ENCODE assay signal across 20 mouse cellular contexts in genomic region chr6:48416486-48416885, GRCm38 (mm10). TPM values are rescaled to one million over a fixed set of nuclear protein-coding genes. Genes with fewer than 3 reads are reported as not detected.
A peak's percentile ranks its signal among the peaks of the same experiment; 100 is the strongest.
DNase-seq lines count a peak whose midpoint lies in the region; ATAC-seq and TF ChIP-seq lines count a peak whose summit lies in the region.
"Had no signal": no experiment of that assay in that cellular context is flagged by ENCODE, and none has a peak within 500 bp of the region (broad histone marks: within the 10 kb centered on the region; RNA-seq: fewer than 3 reads in every experiment).

No protein-coding gene starts in this region.

- no peak for DNase-seq in kidney, postnatal 0 days (ENCODE audit: low spot score)
- no peak for DNase-seq in kidney, adult 18-20 months
- peak; percentile 55 for DNase-seq in kidney, postnatal 14 days
- DNase-seq in left cerebral cortex, postnatal 14 days (ENCODE audit: low spot score in 2 of 2): no peak
- DNase-seq: adrenal gland, adult 8-10 months; cerebellum, adult 11 months; cerebellum, adult 8-10 months; cerebellum, postnatal 14 days; embryo, embryonic 11 days; gastrocnemius, postnatal 25 days had no signal

- no peak overlapping the region for H3K4me2 ChIP-seq in intestine, postnatal 0 days (replicated peaks; ENCODE audit: low read depth)
- no peak overlapping the region for H3K4me2 ChIP-seq in intestine, embryonic 16.5 days (ENCODE audit: low read depth, low read length)
- H3K4me2 ChIP-seq in kidney, postnatal 0 days (ENCODE audit: low read length): no peak overlapping the region
- H3K4me2 ChIP-seq: embryonic facial prominence, embryonic 15.5 days; heart, embryonic 12.5 days had no signal

- peaks cover 51% of the 10 kb centered on the region for H3K36me3 ChIP-seq in intestine, postnatal 0 days (ENCODE audit: control insufficient read depth, insufficient read depth)
- peaks cover 8% of the 10 kb centered on the region for H3K36me3 ChIP-seq in intestine, embryonic 16.5 days (ENCODE audit: control insufficient read depth, insufficient read depth, low read length)
- H3K36me3 ChIP-seq in kidney, postnatal 0 days (ENCODE audit: insufficient read depth, low read length): peaks cover 62% of the 10 kb centered on the region

- H3K9me3 ChIP-seq in intestine, postnatal 0 days (ENCODE audit: control insufficient read depth): no peaks in the 10 kb centered on the region
- H3K9me3 ChIP-seq in intestine, embryonic 16.5 days (ENCODE audit: control insufficient read depth, low read length): no peaks in the 10 kb centered on the region
- no peaks in the 10 kb centered on the region for H3K9me3 ChIP-seq in kidney, postnatal 0 days (replicated peaks; ENCODE audit: low read length)
- H3K9me3 ChIP-seq: embryonic facial prominence, embryonic 15.5 days; forebrain, embryonic 10.5 days; heart, embryonic 12.5 days had no signal

- no peak for TF ChIP-seq CTCF in intestine, postnatal 0 days (IDR thresholded peaks at IDR 0.05; ENCODE audit: low read depth)
- TF ChIP-seq CTCF in kidney, postnatal 0 days (IDR thresholded peaks at IDR 0.05; ENCODE audit: low read depth): peak; percentile 19; the same call in 1 of the 2 replicates

- intact Hi-C loops in left cerebral cortex, postnatal 14 days (cut with DNase I): no loop called here

- H3K4me1 ChIP-seq in intestine, postnatal 0 days (replicated peaks; ENCODE audit: control insufficient read depth, insufficient read depth, low read length): peaks cover 3% of the 10 kb centered on the region; the same call in 1 of the 2 replicates
- peaks cover 9% of the 10 kb centered on the region for H3K4me1 ChIP-seq in intestine, embryonic 16.5 days (ENCODE audit: control insufficient read depth, insufficient read depth, low read length)
- H3K4me1 ChIP-seq in kidney, postnatal 0 days (replicated peaks; ENCODE audit: insufficient read depth, low read length): no peaks in the 10 kb centered on the region

- WGBS in intestine, postnatal 0 days: 85% methylated on average over 2 of the region's 2 CpGs
- 85% methylated on average over 2 of the region's 2 CpGs for WGBS in intestine, embryonic 16.5 days
- WGBS in kidney, postnatal 0 days: 75% methylated on average over 2 of the region's 2 CpGs

- no peak overlapping the region for H3K9ac ChIP-seq in intestine, postnatal 0 days (ENCODE audit: low read depth, low read length)
- no peak overlapping the region for H3K9ac ChIP-seq in intestine, embryonic 16.5 days (ENCODE audit: low read depth, low read length)
- no peak overlapping the region for H3K9ac ChIP-seq in kidney, postnatal 0 days (ENCODE audit: low read depth, low read length)
- H3K9ac ChIP-seq: embryonic facial prominence, embryonic 15.5 days; heart, embryonic 12.5 days had no signal

- ATAC-seq in intestine, postnatal 0 days: no peak
- no peak for ATAC-seq in intestine, embryonic 16.5 days
- no peak for ATAC-seq in kidney, postnatal 0 days (replicated peaks; ENCODE audit: low FRiP score, low read depth)
- ATAC-seq: forebrain, embryonic 14.5 days had no signal

- 0 out of 2 replicates have a peak overlapping the region, but pooled peaks have one; percentile 3 for H3K27ac ChIP-seq in intestine, postnatal 0 days (ENCODE audit: low read depth, low read length)
- H3K27ac ChIP-seq in intestine, embryonic 16.5 days (ENCODE audit: low read length): no peak overlapping the region
- H3K27ac ChIP-seq in kidney, postnatal 0 days: no peak overlapping the region
- H3K27ac ChIP-seq: embryonic facial prominence, embryonic 15.5 days; forebrain, embryonic 10.5 days; gastrocnemius, adult 2 months had no signal

- no peaks in the 10 kb centered on the region for H3K27me3 ChIP-seq in intestine, postnatal 0 days (replicated peaks; ENCODE audit: control insufficient read depth, insufficient read depth, low read length)
- H3K27me3 ChIP-seq in intestine, embryonic 16.5 days (replicated peaks; ENCODE audit: control insufficient read depth, insufficient read depth, low read length): no peaks in the 10 kb centered on the region
- no peaks in the 10 kb centered on the region for H3K27me3 ChIP-seq in kidney, postnatal 0 days (ENCODE audit: insufficient read depth, low read length)
- H3K27me3 ChIP-seq: embryonic facial prominence, embryonic 15.5 days; heart, embryonic 12.5 days had no signal

- no peak overlapping the region for H3K4me3 ChIP-seq in intestine, postnatal 0 days (ENCODE audit: low read depth, low read length)
- no peak overlapping the region for H3K4me3 ChIP-seq in intestine, embryonic 16.5 days (ENCODE audit: low read length)
- H3K4me3 ChIP-seq in kidney, postnatal 0 days (replicated peaks; ENCODE audit: low read depth, low read length): no peak overlapping the region
- H3K4me3 ChIP-seq: embryonic facial prominence, embryonic 15.5 days; erythroblast, embryonic 14.5 days; forebrain, embryonic 10.5 days; gastrocnemius, adult 2 months; heart, embryonic 12.5 days had no signal

RNA-seq across cellular contexts. Expression of gene Krba1, which starts 21.1 kb away (rescaled TPM):
- polyA plus RNA-seq in intestine, postnatal 0 days (2015; fragmentation: Nextera tagmentation; extraction: Ambion mirVana): 20.0 and 20.1 TPM in 2 replicates
- polyA plus RNA-seq in intestine, embryonic 16.5 days (2015; fragmentation: Nextera tagmentation; extraction: Ambion mirVana): 16.0 and 18.2 TPM in 2 replicates
- polyA plus RNA-seq in kidney, postnatal 0 days (2015; fragmentation: Nextera tagmentation; extraction: Ambion mirVana): 15.7 and 16.0 TPM in 2 replicates
- 10 to 100 TPM; 46.8 to 49.9 TPM for total RNA-seq in left cerebral cortex, postnatal 14 days (2021)

RNA-seq across cellular contexts. Expression of gene Zfp467, which starts 29.1 kb away (rescaled TPM):
- polyA plus RNA-seq in intestine, postnatal 0 days (2015; fragmentation: Nextera tagmentation; extraction: Ambion mirVana): 18.9 and 19.3 TPM in 2 replicates
- polyA plus RNA-seq in intestine, embryonic 16.5 days (2015; fragmentation: Nextera tagmentation; extraction: Ambion mirVana): 17.3 and 17.8 TPM in 2 replicates
- 27.9 and 33.4 TPM in 2 replicates for polyA plus RNA-seq in kidney, postnatal 0 days (2015; fragmentation: Nextera tagmentation; extraction: Ambion mirVana)
- 10 to 100 TPM; 15.8 to 21.2 TPM for total RNA-seq in left cerebral cortex, postnatal 14 days (2021)

RNA-seq across cellular contexts. Expression of gene Sspo, which starts 31.5 kb away (rescaled TPM):
- polyA plus RNA-seq in intestine, postnatal 0 days (2015; fragmentation: Nextera tagmentation; extraction: Ambion mirVana): 0.61 and 0.74 TPM in 2 replicates
- polyA plus RNA-seq in intestine, embryonic 16.5 days (2015; fragmentation: Nextera tagmentation; extraction: Ambion mirVana): 0.38 and 0.73 TPM in 2 replicates
- polyA plus RNA-seq in kidney, postnatal 0 days (2015; fragmentation: Nextera tagmentation; extraction: Ambion mirVana): 0.46 and 0.64 TPM in 2 replicates
- under 1 TPM; 0.59 to 0.64 TPM for total RNA-seq in left cerebral cortex, postnatal 14 days (2021)
- total RNA-seq: common myeloid progenitor, adult 5-6 weeks; granulocyte monocyte progenitor cell, adult 5-6 weeks had no signal
- polyA plus RNA-seq: erythroblast, embryonic 14.5 days had no signal
